Mouse (Mus musculus): ENCODE measurements around the gene Gdpd1. TPM values are rescaled to one million over a fixed set of nuclear protein-coding genes. Genes with fewer than 3 reads are reported as not detected.
A peak's percentile ranks its signal among the peaks of the same experiment; 100 is the strongest.

Gdpd1 gene
- polyA plus RNA-seq, 1 experiment from 2014 or later, result 25.0 TPM

- no peak for ATAC-seq (ENCODE audit: insufficient number of reproducible peaks, insufficient read depth, low FRiP score, low read depth)
- 76% methylated on average over 4 of the region's 4 CpGs for WGBS
- H3K9ac ChIP-seq (replicated peaks; ENCODE audit: low read depth, low read length), result no peak overlapping the region
- no peak overlapping the region for H3K4me3 ChIP-seq (ENCODE audit: low read depth, low read length)
- H3K27ac ChIP-seq (ENCODE audit: low read length), result no peak overlapping the region
- H3K36me3 ChIP-seq (ENCODE audit: control insufficient read depth, insufficient read depth, low read length), result no peaks in the 10 kb centered on the region
- no peak overlapping the region for H3K4me2 ChIP-seq (replicated peaks; ENCODE audit: low read depth, low read length)
- no peaks in the 10 kb centered on the region for H3K27me3 ChIP-seq (ENCODE audit: control insufficient read depth, insufficient read depth, low read length)
- no peaks in the 10 kb centered on the region for H3K9me3 ChIP-seq (ENCODE audit: control insufficient read depth, low read depth, low read length)
- peaks cover 6% of the 10 kb centered on the region; the same call in 1 of the 2 replicates for H3K4me1 ChIP-seq (ENCODE audit: control insufficient read depth, insufficient read depth, low read length)
These were observed 51.1 kb downstream of the Gdpd1 start for GRCm38 (mm10) chr11:87022765-87023164.

- Histone ChIP-seq H3K27me3 (ENCODE audit: control insufficient read depth, insufficient read depth, low read length) (no peaks in the 10 kb centered on the region), H3K36me3 (ENCODE audit: control insufficient read depth, insufficient read depth, low read length) (no peaks in the 10 kb centered on the region), H3K9ac (replicated peaks; ENCODE audit: low read depth, low read length) (no peak overlapping the region), H3K4me1 (ENCODE audit: control insufficient read depth, insufficient read depth, low read length) (peaks cover 5% of the 10 kb centered on the region; the same call in 1 of the 2 replicates), H3K27ac (ENCODE audit: low read length) (no peak overlapping the region), H3K4me3 (ENCODE audit: low read depth, low read length) (no peak overlapping the region), H3K9me3 (ENCODE audit: control insufficient read depth, low read depth, low read length) (no peaks in the 10 kb centered on the region), H3K4me2 (replicated peaks; ENCODE audit: low read depth, low read length) (no peak overlapping the region)
- no peak for ATAC-seq (ENCODE audit: insufficient number of reproducible peaks, insufficient read depth, low FRiP score, low read depth)
These were observed 52.3 kb downstream of the Gdpd1 start for GRCm38 (mm10) chr11:87021551-87021950.

GRCm38 (mm10) chr11:87020449-87020848 is 53.4 kb downstream of the Gdpd1 start:
- Histone ChIP-seq H3K9me3 (ENCODE audit: control insufficient read depth, low read depth, low read length) (no peaks in the 10 kb centered on the region), H3K36me3 (ENCODE audit: control insufficient read depth, insufficient read depth, low read length) (no peaks in the 10 kb centered on the region), H3K4me1 (ENCODE audit: control insufficient read depth, insufficient read depth, low read length) (no peaks in the 10 kb centered on the region), H3K27me3 (ENCODE audit: control insufficient read depth, insufficient read depth, low read length) (no peaks in the 10 kb centered on the region), H3K4me2 (replicated peaks; ENCODE audit: low read depth, low read length) (no peak overlapping the region), H3K27ac (ENCODE audit: low read length) (no peak overlapping the region), H3K4me3 (ENCODE audit: low read depth, low read length) (no peak overlapping the region), H3K9ac (replicated peaks; ENCODE audit: low read depth, low read length) (no peak overlapping the region)
- 83% methylated on average over 5 of the region's 5 CpGs for WGBS
- no peak for ATAC-seq (ENCODE audit: insufficient number of reproducible peaks, insufficient read depth, low FRiP score, low read depth)

GRCm38 (mm10) chr11:87019431-87019830 is 54.4 kb downstream of the Gdpd1 start:
- H3K27ac ChIP-seq (ENCODE audit: low read length), result no peak overlapping the region
- H3K27me3 ChIP-seq (ENCODE audit: control insufficient read depth, insufficient read depth, low read length), result no peaks in the 10 kb centered on the region
- no peak overlapping the region for H3K4me2 ChIP-seq (replicated peaks; ENCODE audit: low read depth, low read length)
- no peak for ATAC-seq (ENCODE audit: insufficient number of reproducible peaks, insufficient read depth, low FRiP score, low read depth)
- H3K4me1 ChIP-seq (ENCODE audit: control insufficient read depth, insufficient read depth, low read length), result no peaks in the 10 kb centered on the region
- H3K9ac ChIP-seq (replicated peaks; ENCODE audit: low read depth, low read length), result no peak overlapping the region
- WGBS, result 67% methylated on average over 8 of the region's 8 CpGs
- H3K9me3 ChIP-seq (ENCODE audit: control insufficient read depth, low read depth, low read length), result no peaks in the 10 kb centered on the region
- no peak overlapping the region for H3K4me3 ChIP-seq (ENCODE audit: low read depth, low read length)
- H3K36me3 ChIP-seq (ENCODE audit: control insufficient read depth, insufficient read depth, low read length), result no peaks in the 10 kb centered on the region

- H3K27ac ChIP-seq (ENCODE audit: low read length), result no peak overlapping the region
- no peaks in the 10 kb centered on the region for H3K4me1 ChIP-seq (ENCODE audit: control insufficient read depth, insufficient read depth, low read length)
- no peak overlapping the region for H3K9ac ChIP-seq (replicated peaks; ENCODE audit: low read depth, low read length)
- ATAC-seq (ENCODE audit: insufficient number of reproducible peaks, insufficient read depth, low FRiP score, low read depth), result no peak
- WGBS, result 54% methylated on average over 4 of the region's 4 CpGs
- H3K9me3 ChIP-seq (ENCODE audit: control insufficient read depth, low read depth, low read length), result no peaks in the 10 kb centered on the region
- H3K4me3 ChIP-seq (ENCODE audit: low read depth, low read length), result no peak overlapping the region
- no peaks in the 10 kb centered on the region for H3K27me3 ChIP-seq (ENCODE audit: control insufficient read depth, insufficient read depth, low read length)
- no peaks in the 10 kb centered on the region for H3K36me3 ChIP-seq (ENCODE audit: control insufficient read depth, insufficient read depth, low read length)
- H3K4me2 ChIP-seq (replicated peaks; ENCODE audit: low read depth, low read length), result no peak overlapping the region
These were observed 55.8 kb downstream of the Gdpd1 start for GRCm38 (mm10) chr11:87018081-87018480.

GRCm38 (mm10) chr11:87015691-87016090 is 58.2 kb downstream of the Gdpd1 start:
- Histone ChIP-seq H3K27ac (ENCODE audit: low read length) (no peak overlapping the region), H3K4me1 (ENCODE audit: control insufficient read depth, insufficient read depth, low read length) (no peaks in the 10 kb centered on the region), H3K36me3 (ENCODE audit: control insufficient read depth, insufficient read depth, low read length) (no peaks in the 10 kb centered on the region), H3K9me3 (ENCODE audit: control insufficient read depth, low read depth, low read length) (no peaks in the 10 kb centered on the region), H3K4me3 (ENCODE audit: low read depth, low read length) (no peak overlapping the region), H3K4me2 (replicated peaks; ENCODE audit: low read depth, low read length) (no peak overlapping the region), H3K9ac (replicated peaks; ENCODE audit: low read depth, low read length) (no peak overlapping the region), H3K27me3 (ENCODE audit: control insufficient read depth, insufficient read depth, low read length) (no peaks in the 10 kb centered on the region)
- no peak for ATAC-seq (ENCODE audit: insufficient number of reproducible peaks, insufficient read depth, low FRiP score, low read depth)
- 70% methylated on average over 3 of the region's 3 CpGs for WGBS

- H3K27ac ChIP-seq (ENCODE audit: low read length), result no peak overlapping the region
- H3K27me3 ChIP-seq (ENCODE audit: control insufficient read depth, insufficient read depth, low read length), result no peaks in the 10 kb centered on the region
- H3K9ac ChIP-seq (replicated peaks; ENCODE audit: low read depth, low read length), result no peak overlapping the region
- ATAC-seq (ENCODE audit: insufficient number of reproducible peaks, insufficient read depth, low FRiP score, low read depth), result no peak
- 27% methylated on average over 9 of the region's 9 CpGs for WGBS
- no peak overlapping the region for H3K4me3 ChIP-seq (ENCODE audit: low read depth, low read length)
- H3K4me1 ChIP-seq (ENCODE audit: control insufficient read depth, insufficient read depth, low read length), result no peaks in the 10 kb centered on the region
- H3K9me3 ChIP-seq (ENCODE audit: control insufficient read depth, low read depth, low read length), result no peaks in the 10 kb centered on the region
- no peaks in the 10 kb centered on the region for H3K36me3 ChIP-seq (ENCODE audit: control insufficient read depth, insufficient read depth, low read length)
- H3K4me2 ChIP-seq (replicated peaks; ENCODE audit: low read depth, low read length), result no peak overlapping the region
These were observed 63.4 kb downstream of the Gdpd1 start for GRCm38 (mm10) chr11:87010476-87010875.

GRCm38 (mm10) chr11:87007371-87007770 is 66.5 kb downstream of the Gdpd1 start:
- H3K27ac ChIP-seq (ENCODE audit: low read length), result no peak overlapping the region

GRCm38 (mm10) chr11:87004960-87005755 is 68.7 kb downstream of the Gdpd1 start:
- H3K9me3 ChIP-seq (ENCODE audit: control insufficient read depth, low read depth, low read length), result no peaks in the 10 kb centered on the region
- no peaks in the 10 kb centered on the region for H3K27me3 ChIP-seq (ENCODE audit: control insufficient read depth, insufficient read depth, low read length)
- H3K27ac ChIP-seq (ENCODE audit: low read length), result 0 out of 2 replicates have a peak overlapping the region, but pooled peaks have one; percentile 27
- no peaks in the 10 kb centered on the region for H3K36me3 ChIP-seq (ENCODE audit: control insufficient read depth, insufficient read depth, low read length)
- H3K9ac ChIP-seq (replicated peaks; ENCODE audit: low read depth, low read length), result no peak overlapping the region
- no peak overlapping the region for H3K4me3 ChIP-seq (ENCODE audit: low read depth, low read length)
- H3K4me2 ChIP-seq (replicated peaks; ENCODE audit: low read depth, low read length), result no peak overlapping the region
- H3K4me1 ChIP-seq (ENCODE audit: control insufficient read depth, insufficient read depth, low read length), result no peaks in the 10 kb centered on the region
- 52% methylated on average over 12 of the region's 12 CpGs for WGBS
- ATAC-seq (ENCODE audit: insufficient number of reproducible peaks, insufficient read depth, low FRiP score, low read depth), result no peak

More at GRCm38 (mm10) chr11:87007371-87007770, 66.5 kb downstream of the Gdpd1 start:
- H3K4me3 ChIP-seq (ENCODE audit: low read depth, low read length), result no peak overlapping the region
- ATAC-seq (ENCODE audit: insufficient number of reproducible peaks, insufficient read depth, low FRiP score, low read depth), result no peak
- 27% methylated on average over 8 of the region's 8 CpGs for WGBS
- no peaks in the 10 kb centered on the region for H3K9me3 ChIP-seq (ENCODE audit: control insufficient read depth, low read depth, low read length)
- H3K27me3 ChIP-seq (ENCODE audit: control insufficient read depth, insufficient read depth, low read length), result no peaks in the 10 kb centered on the region
- no peak overlapping the region for H3K4me2 ChIP-seq (replicated peaks; ENCODE audit: low read depth, low read length)
- H3K4me1 ChIP-seq (ENCODE audit: control insufficient read depth, insufficient read depth, low read length), result no peaks in the 10 kb centered on the region
- H3K9ac ChIP-seq (replicated peaks; ENCODE audit: low read depth, low read length), result no peak overlapping the region
- H3K36me3 ChIP-seq (ENCODE audit: control insufficient read depth, insufficient read depth, low read length), result no peaks in the 10 kb centered on the region
